Mouse (Mus musculus) lung, adult 2 months (tissue): Measurements from ENCODE around the gene Osbpl8.

ENCODE experiments used
- CTCF ChIP-seq: fragments of 200-500 bp; IDR thresholded peaks from 2 replicates; pipeline ENCODE4 v1.5.1; 2011; ENCODE audit warnings: mild to moderate bottlenecking, low read length, control low read depth; ENCODE audit not compliant: insufficient read depth
- POLR2A ChIP-seq: fragments of 200-500 bp; IDR thresholded peaks from 2 replicates; pipeline ENCODE4 v1.6.1; 2011; ENCODE audit warnings: low read depth, mild to moderate bottlenecking, control low read depth, low read length, borderline replicate concordance; ENCODE audit errors: extremely low read depth

DNA sequence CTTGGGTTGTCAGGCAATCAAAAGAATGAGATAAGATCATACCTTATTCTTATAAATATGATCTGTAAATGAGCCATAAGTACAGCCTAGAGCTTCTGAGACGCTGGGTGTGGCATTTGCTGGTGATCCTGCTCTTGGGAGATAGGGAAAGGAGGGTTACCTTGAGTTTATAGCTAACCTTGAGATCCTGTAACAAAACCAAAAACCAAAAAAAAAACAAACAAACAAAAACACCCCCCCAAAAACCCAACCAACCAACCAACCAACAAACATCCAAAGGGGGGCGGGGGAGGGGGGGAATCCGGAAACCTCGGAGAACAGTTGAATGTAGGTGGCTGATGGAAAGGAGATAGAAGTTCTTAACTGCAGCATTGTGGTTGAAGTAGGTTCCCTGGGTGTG lies 2.9 kb downstream of the Osbpl8 start:
- TF ChIP-seq CTCF (no peak), POLR2A (no peak)
